Mouse (Mus musculus) bone marrow macrophage, adult 2 months (primary cell): ENCODE results near the gene Vwa8.
"Not testable (repeated sequence)": the region's sequence is repeated elsewhere in the genome, so short reads cannot be mapped to it uniquely, and the experiment has no call there.

Experiments
- CTCF ChIP-seq: IDR thresholded peaks from 2 replicates; pipeline ENCODE4 v1.5.1; 2012; ENCODE audit warnings: low read depth, mild to moderate bottlenecking, low read length, moderate library complexity
- POLR2A ChIP-seq: IDR thresholded peaks from 2 replicates; pipeline ENCODE4 v1.6.1; 2012; ENCODE audit warnings: mild to moderate bottlenecking, low read depth, low read length, borderline replicate concordance

DNA sequence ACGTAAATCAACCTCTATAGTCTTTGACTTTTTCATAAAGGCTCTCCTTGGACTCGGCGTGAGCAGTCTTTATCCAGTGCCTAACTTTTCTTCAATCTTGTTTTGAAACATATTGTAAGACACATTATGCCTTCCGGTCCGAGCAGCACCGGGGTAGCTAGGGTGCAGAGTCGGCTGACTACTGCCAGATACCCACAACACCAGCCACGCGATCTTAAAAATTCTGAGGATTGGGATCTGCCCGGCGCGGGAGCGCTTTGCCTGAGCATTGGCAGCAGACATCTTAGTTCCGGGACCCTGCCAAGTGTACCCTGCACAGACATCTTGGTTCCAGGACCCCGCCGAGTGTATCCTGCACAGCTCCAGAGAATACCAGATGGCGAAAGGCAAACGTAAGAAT, 38.6 kb downstream of the Vwa8 start:
- TF ChIP-seq CTCF, POLR2A: not testable (repeated sequence)
